Mouse (Mus musculus): ENCODE results near the gene Xaf1. TPM values are rescaled to one million over a fixed set of nuclear protein-coding genes. Genes with fewer than 3 reads are reported as not detected.

Gene Xaf1
- polyA plus RNA-seq, 1 experiment from 2014 or later, result 1.6 TPM

DNA sequence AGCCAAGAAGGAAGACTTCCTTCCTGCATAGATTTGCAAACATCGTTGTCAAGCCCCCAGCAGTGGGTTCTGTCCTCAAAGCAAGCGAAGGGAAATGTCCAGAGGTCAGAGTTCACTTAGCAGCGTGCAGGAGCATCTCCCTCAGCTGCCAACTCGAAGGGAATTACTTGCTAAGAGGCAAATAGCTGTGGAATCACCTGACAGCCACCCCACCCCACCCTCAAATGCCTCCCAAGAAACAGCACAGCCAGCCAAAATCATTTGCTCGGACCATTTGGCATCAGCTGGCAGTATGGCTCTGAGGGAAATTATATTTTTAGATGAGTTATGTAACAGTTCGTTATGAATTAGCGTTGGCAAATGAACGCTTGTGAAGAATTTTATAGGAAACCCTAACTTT is 47.6 kb downstream of the Xaf1 start:
- no peak overlapping the region for H3K27ac ChIP-seq
- H3K4me1 ChIP-seq, result no peaks in the 10 kb centered on the region
- H3K9me3 ChIP-seq, result no peaks in the 10 kb centered on the region
- H3K36me3 ChIP-seq (replicated peaks), result no peaks in the 10 kb centered on the region
- H3K4me2 ChIP-seq, result no peak overlapping the region
- no peaks in the 10 kb centered on the region for H3K27me3 ChIP-seq
- no peak overlapping the region for H3K4me3 ChIP-seq (replicated peaks)
- no peak overlapping the region for H3K9ac ChIP-seq
- ATAC-seq (ENCODE audit: low FRiP score), result no peak
- 75% methylated on average over 8 of the region's 8 CpGs for WGBS

DNA sequence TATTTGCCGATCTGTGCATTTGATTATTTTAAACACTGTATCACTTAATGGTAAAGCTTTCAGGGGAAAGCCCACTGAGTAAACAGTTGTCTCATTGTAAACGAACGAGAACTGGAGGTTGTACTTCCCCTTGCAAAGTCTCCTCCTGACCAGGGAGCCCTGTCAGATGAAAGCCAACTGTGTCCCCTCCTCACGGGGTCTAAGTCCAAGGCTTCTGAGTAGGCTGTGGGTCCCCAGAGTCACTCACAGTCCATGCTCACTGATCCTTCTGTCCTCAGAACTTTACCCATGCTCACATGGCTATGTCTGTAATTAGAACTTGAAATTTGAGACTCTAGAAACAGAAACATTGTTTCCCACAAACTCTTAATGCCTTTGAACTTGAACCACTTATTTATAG is 48.2 kb downstream of the Xaf1 start:
- Histone ChIP-seq H3K27me3 (no peaks in the 10 kb centered on the region), H3K9ac (no peak overlapping the region), H3K4me2 (no peak overlapping the region), H3K4me3 (replicated peaks) (no peak overlapping the region), H3K4me1 (no peaks in the 10 kb centered on the region), H3K9me3 (no peaks in the 10 kb centered on the region), H3K27ac (no peak overlapping the region), H3K36me3 (replicated peaks) (no peaks in the 10 kb centered on the region)
- 77% methylated on average over 4 of the region's 4 CpGs for WGBS
- ATAC-seq (ENCODE audit: low FRiP score), result no peak

DNA sequence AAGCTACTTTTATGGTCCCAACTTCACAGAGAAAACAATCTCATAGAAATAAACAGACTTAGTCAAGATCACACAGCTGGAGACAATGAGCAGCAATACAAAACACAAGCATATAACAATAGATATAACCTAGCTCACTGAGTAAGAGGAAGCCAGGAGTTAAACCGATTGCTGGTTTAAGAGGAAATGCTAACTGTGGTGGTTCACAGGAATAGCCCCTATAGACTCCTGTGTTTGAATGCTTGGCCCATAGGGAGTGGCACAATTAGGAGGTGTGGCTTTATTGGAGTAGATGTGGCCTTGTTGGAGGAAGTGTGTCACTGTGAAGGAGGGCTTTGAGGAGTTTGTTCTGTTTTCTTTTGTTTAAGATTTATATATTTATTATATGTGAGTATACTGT is 50.8 kb downstream of the Xaf1 start:
- no peak for ATAC-seq (ENCODE audit: low FRiP score)
- Histone ChIP-seq H3K9ac (no peak overlapping the region), H3K4me3 (replicated peaks) (no peak overlapping the region), H3K4me2 (no peak overlapping the region), H3K4me1 (peaks cover 4% of the 10 kb centered on the region), H3K27ac (no peak overlapping the region), H3K9me3 (no peaks in the 10 kb centered on the region), H3K36me3 (replicated peaks) (no peaks in the 10 kb centered on the region), H3K27me3 (no peaks in the 10 kb centered on the region)
- 83% methylated on average over 1 of the region's 1 CpGs for WGBS

DNA sequence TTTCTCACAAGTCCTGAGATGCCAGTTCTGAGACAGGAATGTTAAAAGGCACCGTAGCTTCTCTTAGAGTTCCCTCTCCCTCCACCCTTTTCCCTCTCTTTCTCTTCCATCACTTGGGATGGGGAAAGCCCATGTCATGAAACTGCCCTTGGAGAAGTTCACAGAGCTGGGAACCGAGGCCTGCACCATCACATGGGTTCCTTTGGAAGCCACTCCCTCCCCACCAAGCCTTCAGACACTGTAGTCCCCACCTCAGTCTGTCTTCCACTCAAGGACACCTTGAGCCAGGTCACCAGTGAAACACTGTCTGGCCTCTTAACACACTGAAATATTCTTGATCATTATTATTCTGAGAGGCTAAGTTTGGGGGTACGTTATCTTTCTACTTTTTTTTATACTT is 51.8 kb downstream of the Xaf1 start:
- H3K27me3 ChIP-seq, result no peaks in the 10 kb centered on the region
- no peaks in the 10 kb centered on the region for H3K9me3 ChIP-seq
- H3K4me1 ChIP-seq, result peaks cover 4% of the 10 kb centered on the region
- ATAC-seq (ENCODE audit: low FRiP score), result no peak
- H3K36me3 ChIP-seq (replicated peaks), result no peaks in the 10 kb centered on the region
- H3K4me2 ChIP-seq, result no peak overlapping the region
- WGBS, result 76% methylated on average over 3 of the region's 3 CpGs
- H3K9ac ChIP-seq, result no peak overlapping the region
- H3K4me3 ChIP-seq (replicated peaks), result no peak overlapping the region
- H3K27ac ChIP-seq, result no peak overlapping the region

DNA sequence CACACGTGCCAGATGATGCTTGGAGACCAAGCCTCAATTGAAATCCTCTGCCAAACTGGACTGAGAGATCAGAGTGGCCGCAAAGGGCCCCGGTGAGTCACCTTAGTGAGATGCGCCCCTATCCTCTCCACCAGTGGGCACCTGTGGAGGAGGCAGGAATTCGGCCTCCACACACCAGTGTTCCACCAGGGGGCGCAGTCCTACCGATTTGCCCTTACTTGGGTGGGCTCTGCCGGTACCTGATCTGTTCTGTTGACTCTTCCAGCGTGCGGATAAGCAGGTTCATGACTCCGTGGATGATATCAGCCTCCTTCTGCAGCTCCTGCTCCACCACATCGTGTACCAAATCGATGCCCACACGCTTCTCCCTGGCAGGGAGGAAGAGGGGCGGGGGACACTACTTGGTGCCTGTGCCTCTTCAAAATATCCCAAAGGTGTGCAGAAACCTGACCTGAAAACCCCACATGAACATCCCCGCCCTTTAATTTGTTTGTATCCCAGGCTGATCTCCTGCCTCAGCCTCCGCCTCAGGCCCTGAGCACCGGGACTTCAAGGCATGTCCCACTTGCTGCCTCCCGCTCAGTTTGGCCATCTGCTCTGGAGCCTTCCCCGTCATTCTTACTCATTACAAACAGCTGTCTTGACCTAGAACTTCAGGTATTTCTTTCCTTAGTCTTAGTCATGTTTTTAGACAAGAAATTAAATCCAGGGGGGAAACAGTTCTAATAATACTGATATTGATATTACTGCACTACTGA is 53.7 kb downstream of the Xaf1 start:
- ATAC-seq (ENCODE audit: low FRiP score), result no peak; the same call in 1 of the 2 replicates
- Histone ChIP-seq H3K4me3 (replicated peaks) (no peak overlapping the region), H3K36me3 (replicated peaks) (no peaks in the 10 kb centered on the region), H3K27me3 (no peaks in the 10 kb centered on the region), H3K4me2 (peak overlapping the region; percentile 40), H3K9ac (no peak overlapping the region), H3K4me1 (peaks cover 4% of the 10 kb centered on the region), H3K9me3 (no peaks in the 10 kb centered on the region), H3K27ac (no peak overlapping the region)
- WGBS, result 24% methylated on average over 20 of the region's 20 CpGs

DNA sequence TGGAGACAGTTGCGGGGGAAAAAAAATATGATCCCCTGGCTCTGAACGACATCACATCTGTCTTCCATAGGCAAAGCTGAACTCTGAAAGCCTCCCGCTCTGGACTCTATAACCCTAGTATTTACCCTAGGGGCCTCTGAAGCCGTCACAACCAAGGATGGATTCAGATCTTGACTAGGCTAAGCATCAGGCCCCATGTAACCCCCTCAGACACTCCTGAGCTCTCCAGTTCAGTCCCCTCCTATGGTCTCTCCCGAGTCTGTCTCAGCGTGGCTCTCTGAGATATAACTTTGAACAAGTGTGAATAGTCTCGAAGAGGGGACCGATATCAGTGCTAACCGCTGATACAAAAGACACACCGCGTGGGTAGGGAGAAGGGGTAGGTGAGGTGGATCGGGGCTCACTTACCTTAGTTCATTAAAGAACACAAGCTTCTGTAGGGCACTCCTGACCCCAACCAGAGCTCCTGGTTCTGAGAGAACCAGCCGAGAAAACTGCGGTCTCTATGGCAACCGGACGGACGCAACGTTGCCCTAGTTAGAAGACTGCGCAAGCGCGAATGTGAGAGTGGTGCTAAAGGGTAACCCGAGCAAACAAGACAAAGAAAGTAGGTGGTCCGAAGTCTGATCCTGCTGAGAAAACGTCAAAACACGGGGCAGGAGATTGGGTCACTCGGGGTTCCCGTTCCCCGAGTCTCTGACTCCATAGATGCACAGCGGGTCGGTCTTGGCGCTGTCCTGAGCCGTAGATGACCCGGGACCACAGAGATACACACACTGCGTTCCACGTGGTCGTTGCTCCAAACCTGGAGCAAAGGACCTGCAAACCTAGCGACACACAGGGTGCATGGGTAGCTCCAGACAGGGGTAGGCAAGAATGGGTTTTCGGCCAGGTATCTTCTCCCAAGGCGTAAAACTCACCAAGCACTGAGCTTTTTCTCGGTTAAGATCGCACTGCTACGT is 60.2 kb downstream of the Xaf1 start:
- H3K36me3 ChIP-seq (replicated peaks), result no peaks in the 10 kb centered on the region
- H3K4me3 ChIP-seq (replicated peaks), result peak overlapping the region; percentile 47
- peak overlapping the region; percentile 68 for H3K9ac ChIP-seq
- peak overlapping the region; percentile 74 for H3K4me2 ChIP-seq
- peaks cover 6% of the 10 kb centered on the region for H3K4me1 ChIP-seq
- no peaks in the 10 kb centered on the region for H3K9me3 ChIP-seq
- peak; percentile 93 for ATAC-seq (ENCODE audit: low FRiP score)
- 9% methylated on average over 42 of the region's 42 CpGs for WGBS
- no peaks in the 10 kb centered on the region for H3K27me3 ChIP-seq
- H3K27ac ChIP-seq, result no peak overlapping the region

DNA sequence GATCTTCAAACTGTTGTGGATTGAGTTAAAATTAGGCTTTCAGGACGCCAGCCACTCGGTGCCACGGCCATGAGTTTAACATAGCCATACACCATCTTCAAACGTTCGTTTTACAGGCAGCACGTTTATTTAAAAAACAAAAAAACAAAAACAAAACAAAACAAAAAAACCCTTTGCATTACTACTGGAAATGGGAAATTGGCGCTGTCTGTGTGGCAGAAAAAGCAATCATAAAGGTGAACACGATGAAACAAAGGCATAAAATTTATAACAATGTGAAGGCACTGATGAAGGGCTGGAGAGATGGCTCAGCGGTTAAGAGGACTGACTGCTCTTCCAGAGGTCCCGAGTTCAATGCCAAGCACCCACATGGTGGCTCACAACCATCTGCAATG is 60.9 kb downstream of the Xaf1 start, which contains the start of gene Tekt1:
Tekt1 (minus strand) TSS at position 96 of the 395 bp plus-strand sequence.
- Histone ChIP-seq H3K9ac (peak within 1 kb of the TSS; percentile 68), H3K4me2 (peak within 1 kb of the TSS; percentile 74), H3K9me3 (no peaks in the 10 kb centered on the region), H3K36me3 (replicated peaks) (no peaks in the 10 kb centered on the region), H3K4me3 (replicated peaks) (peak within 1 kb of the TSS; percentile 47), H3K4me1 (peaks cover 6% of the 10 kb centered on the region), H3K27ac (no peak within 1 kb of the TSS), H3K27me3 (no peaks in the 10 kb centered on the region)
- 0 out of 2 replicates have a peak, but pooled peaks have one; percentile 17 for ATAC-seq (ENCODE audit: low FRiP score)
- 34% methylated on average over 10 of the region's 10 CpGs for WGBS

Other genes with a start within 250 kb of the Xaf1 start
- 0.41 and 0.58 TPM in 2 replicates for gene Pitpnm3, start 165.9 kb upstream of the Xaf1 start, polyA plus RNA-seq (2016; fragmentation: Nextera tagmentation; extraction: Ambion mirVana)
- gene Gm43951, start 94.8 kb upstream of the Xaf1 start, polyA plus RNA-seq (2016; fragmentation: Nextera tagmentation; extraction: Ambion mirVana), result 0.73 and 0.83 TPM in 2 replicates
- 20.8 and 25.7 TPM in 2 replicates for gene 4933427D14Rik, start 94.2 kb upstream of the Xaf1 start, polyA plus RNA-seq (2016; fragmentation: Nextera tagmentation; extraction: Ambion mirVana)
- 139 and 143 TPM in 2 replicates for gene Txndc17, start 94.1 kb upstream of the Xaf1 start, polyA plus RNA-seq (2016; fragmentation: Nextera tagmentation; extraction: Ambion mirVana)
- gene Med31, start 86.0 kb upstream of the Xaf1 start, polyA plus RNA-seq (2016; fragmentation: Nextera tagmentation; extraction: Ambion mirVana), result 54.8 and 55.8 TPM in 2 replicates
- gene Slc13a5, start 34.4 kb upstream of the Xaf1 start, polyA plus RNA-seq (2016; fragmentation: Nextera tagmentation; extraction: Ambion mirVana), result not detected in 2 replicates
- not detected in 2 replicates for gene Fbxo39, start 12.8 kb downstream of the Xaf1 start, polyA plus RNA-seq (2016; fragmentation: Nextera tagmentation; extraction: Ambion mirVana)
- 6.3 and 6.7 TPM in 2 replicates for gene Tekt1, start 60.8 kb downstream of the Xaf1 start, polyA plus RNA-seq (2016; fragmentation: Nextera tagmentation; extraction: Ambion mirVana)
- 5.2 and 5.5 TPM in 2 replicates for gene Smtnl2, start 110.1 kb downstream of the Xaf1 start, polyA plus RNA-seq (2016; fragmentation: Nextera tagmentation; extraction: Ambion mirVana)
- not detected in 2 replicates for gene Ggt6, start 133.9 kb downstream of the Xaf1 start, polyA plus RNA-seq (2016; fragmentation: Nextera tagmentation; extraction: Ambion mirVana)
- 158 and 160 TPM in 2 replicates for gene Mybbp1a, start 139.7 kb downstream of the Xaf1 start, polyA plus RNA-seq (2016; fragmentation: Nextera tagmentation; extraction: Ambion mirVana)
- gene Spns2, start 188.3 kb downstream of the Xaf1 start, polyA plus RNA-seq (2016; fragmentation: Nextera tagmentation; extraction: Ambion mirVana), result 4.9 and 5.4 TPM in 2 replicates
- gene Spns3, start 248.9 kb downstream of the Xaf1 start, polyA plus RNA-seq (2016; fragmentation: Nextera tagmentation; extraction: Ambion mirVana), result not detected in 2 replicates

Measured in forebrain, embryonic 12.5 days (tissue).